Mouse (Mus musculus): ENCODE measurements around the gene Phyhd1. TPM values are rescaled to one million over a fixed set of nuclear protein-coding genes. Genes with fewer than 3 reads are reported as not detected.
A peak's percentile ranks its signal among the peaks of the same experiment; 100 is the strongest.

The Phyhd1 gene
- polyA plus RNA-seq, 2 experiments: 9.8 to 15.9 TPM

DNA sequence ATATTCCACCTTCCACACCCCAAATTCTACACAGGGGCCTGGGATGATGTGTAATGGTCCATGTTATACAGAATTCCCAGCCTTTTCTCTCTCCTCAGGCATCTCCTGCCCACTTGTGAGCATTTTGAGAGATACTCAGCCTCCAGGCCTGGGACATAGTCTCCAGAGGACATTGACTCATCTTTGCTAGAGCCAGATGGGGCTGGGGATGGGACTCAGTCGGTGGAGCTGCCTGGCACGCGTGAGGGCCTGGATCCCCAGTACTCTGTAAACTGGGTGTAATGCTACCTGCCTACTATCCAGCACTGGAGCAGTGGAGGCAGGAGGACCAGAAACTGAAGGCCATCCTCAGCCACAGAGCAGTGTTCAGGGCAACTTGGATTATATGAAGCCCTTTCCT lies 16.8 kb upstream of the Phyhd1 start:
- H3K27ac ChIP-seq: no peak overlapping the region
- H3K36me3 ChIP-seq (replicated peaks; ENCODE audit: control insufficient read depth, insufficient read depth, low read depth): no peaks in the 10 kb centered on the region; the same call in none of the 2 replicates

DNA sequence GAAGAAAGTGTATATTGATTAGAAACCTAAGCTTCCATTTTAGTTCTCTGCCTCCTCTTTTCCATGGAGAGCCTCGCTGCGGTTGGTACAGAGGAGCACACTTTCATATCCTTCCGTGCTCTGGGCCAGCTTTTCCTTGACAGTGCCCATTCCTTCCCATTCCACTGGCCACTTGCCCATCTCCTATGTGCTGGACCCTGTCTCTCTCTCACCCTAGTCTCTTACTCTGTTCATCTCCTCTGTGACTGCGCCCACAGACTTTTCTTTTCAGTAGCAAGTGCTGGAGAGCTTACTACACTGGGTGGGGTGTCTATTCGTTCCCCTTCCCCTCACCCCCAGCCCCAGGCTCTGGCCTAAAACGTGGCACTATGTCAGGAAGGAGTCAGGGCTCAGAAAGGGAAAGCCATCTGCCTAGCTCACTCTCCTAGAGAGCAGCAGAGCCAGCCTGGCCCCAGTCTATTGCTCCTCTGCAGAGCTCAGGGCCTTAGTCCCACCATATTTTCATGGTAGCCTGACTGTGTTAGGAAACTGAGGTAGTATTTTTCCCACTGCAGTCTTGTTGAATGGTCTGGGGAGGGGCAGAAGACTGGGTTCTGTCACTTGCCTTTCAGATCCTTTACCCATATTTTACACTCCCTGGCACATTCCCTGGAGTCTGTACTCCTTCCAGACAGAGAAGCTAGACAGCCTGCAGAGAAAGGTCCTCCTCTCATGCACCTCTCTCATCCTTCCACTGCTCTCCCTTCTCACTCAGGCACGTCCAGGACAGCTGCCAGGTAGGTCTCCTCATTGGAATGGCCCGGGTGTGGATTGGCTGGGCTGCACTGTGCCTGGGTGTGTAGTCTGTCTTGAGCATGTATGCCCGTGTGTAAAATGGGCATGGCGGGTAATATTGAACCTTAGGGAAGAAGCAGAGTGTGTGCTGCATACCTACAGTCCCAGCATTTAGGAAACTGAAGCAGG lies 15.6 kb upstream of the Phyhd1 start:
- Histone ChIP-seq H3K9me3 (ENCODE audit: control insufficient read depth, low read length) (no peaks in the 10 kb centered on the region), H3K4me3 (ENCODE audit: insufficient read depth in 1 of 2, low read depth in 2 of 2, low read length in 2 of 2) (no peak overlapping the region), H3K36me3 (replicated peaks; ENCODE audit: control insufficient read depth, insufficient read depth, low read depth) (peaks cover 4% of the 10 kb centered on the region), H3K4me1 (replicated peaks; ENCODE audit: control insufficient read depth in 2 of 2, insufficient read depth in 2 of 2, low read length in 1 of 2) (peaks cover 6 to 10% of the 10 kb centered on the region in 2 experiments; a peak in 3 of 4 replicates), H3K27ac (no peak overlapping the region), H3K4me2 (ENCODE audit: low read depth) (no peak overlapping the region), H3K27me3 (ENCODE audit: control insufficient read depth, insufficient read depth, low read length) (no peaks in the 10 kb centered on the region), H3K9ac (replicated peaks) (no peak overlapping the region)
- DNase-seq (ENCODE audit: low read depth in 3 of 3, low spot score in 3 of 3) (no peak), ATAC-seq (ENCODE audit: insufficient read depth) (no peak)
- TF ChIP-seq CTCF (IDR thresholded peaks at IDR 0.05; ENCODE audit: low read depth) (no peak), EP300 (IDR thresholded peaks at IDR 0.05; ENCODE audit: low read depth) (no peak)
- WGBS (ENCODE audit: insufficient replicate concordance): 79% methylated on average over 10 of the region's 10 CpGs

More for the DNA sequence above, 16.8 kb upstream of the Phyhd1 start:
- TF ChIP-seq CTCF (IDR thresholded peaks at IDR 0.05; ENCODE audit: low read depth) (no peak), EP300 (IDR thresholded peaks at IDR 0.05; ENCODE audit: low read depth) (no peak)
- Histone ChIP-seq H3K4me3 (ENCODE audit: insufficient read depth in 1 of 2, low read depth in 2 of 2, low read length in 2 of 2) (no peak overlapping the region), H3K4me2 (ENCODE audit: low read depth) (no peak overlapping the region), H3K9me3 (ENCODE audit: control insufficient read depth, low read length) (no peaks in the 10 kb centered on the region), H3K27me3 (ENCODE audit: control insufficient read depth, insufficient read depth, low read length) (no peaks in the 10 kb centered on the region), H3K4me1 (replicated peaks; ENCODE audit: control insufficient read depth in 2 of 2, insufficient read depth in 2 of 2, low read length in 1 of 2) (peaks cover 6 to 10% of the 10 kb centered on the region in 2 experiments; a peak in 3 of 4 replicates), H3K9ac (replicated peaks) (no peak overlapping the region)
- WGBS (ENCODE audit: insufficient replicate concordance): 89% methylated on average over 3 of the region's 3 CpGs
- ATAC-seq (ENCODE audit: insufficient read depth) (no peak), DNase-seq (ENCODE audit: low read depth in 3 of 3, low spot score in 3 of 3) (no peak)

DNA sequence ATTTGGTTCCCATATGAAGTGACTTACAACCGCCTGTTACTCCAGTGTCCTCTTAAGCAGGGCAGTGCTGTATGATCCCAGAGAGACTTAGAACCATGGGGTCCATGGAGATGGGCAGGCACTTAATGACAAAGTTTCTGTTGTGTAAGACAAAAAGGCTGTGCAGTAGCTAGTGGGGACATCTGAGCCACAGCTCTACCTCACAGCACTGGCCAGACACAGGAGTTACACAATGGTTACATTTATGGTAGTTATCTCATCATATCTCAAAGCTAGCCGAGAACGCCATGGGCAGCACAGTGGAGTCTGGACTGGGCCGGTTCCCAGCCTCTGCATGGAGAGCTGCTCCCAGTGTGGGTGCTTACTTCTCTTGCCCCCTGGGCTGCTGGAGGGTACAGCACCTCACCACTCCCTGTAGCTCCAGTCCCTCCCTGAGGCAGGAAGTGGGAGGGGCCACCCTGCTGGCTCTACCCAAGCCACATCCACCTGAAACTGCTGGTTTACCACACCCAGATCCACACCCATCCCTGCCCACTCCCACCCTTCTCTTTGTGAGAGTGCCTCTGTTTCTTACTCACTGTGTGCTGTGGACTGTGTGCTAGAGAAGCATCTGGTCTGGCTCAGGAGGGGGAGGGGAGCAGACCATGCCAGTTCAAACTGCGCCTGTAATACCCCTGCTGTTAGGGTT lies 14.4 kb upstream of the Phyhd1 start:
- 34% methylated on average over 5 of the region's 5 CpGs for WGBS (ENCODE audit: insufficient replicate concordance)
- ATAC-seq (ENCODE audit: insufficient read depth) (peak; percentile 82), DNase-seq (ENCODE audit: low read depth in 3 of 3, low spot score in 3 of 3) (peak in 1 of 3 experiments; percentile 36)
- no peaks in the 10 kb centered on the region for H3K9me3 ChIP-seq (ENCODE audit: control insufficient read depth, low read length)
- H3K27ac ChIP-seq: no peak overlapping the region
- peaks cover 15% of the 10 kb centered on the region for H3K36me3 ChIP-seq (replicated peaks; ENCODE audit: control insufficient read depth, insufficient read depth, low read depth)
- H3K27me3 ChIP-seq (ENCODE audit: control insufficient read depth, insufficient read depth, low read length): no peaks in the 10 kb centered on the region
- H3K4me2 ChIP-seq (ENCODE audit: low read depth): no peak overlapping the region
- H3K4me1 ChIP-seq (replicated peaks; ENCODE audit: control insufficient read depth in 2 of 2, insufficient read depth in 2 of 2, low read length in 1 of 2): peaks cover 6 to 10% of the 10 kb centered on the region in 2 experiments; a peak in 3 of 4 replicates
- no peak overlapping the region for H3K9ac ChIP-seq (replicated peaks)
- TF ChIP-seq CTCF (IDR thresholded peaks at IDR 0.05; ENCODE audit: low read depth): no peak
- TF ChIP-seq EP300 (IDR thresholded peaks at IDR 0.05; ENCODE audit: low read depth): no peak
- H3K4me3 ChIP-seq (ENCODE audit: insufficient read depth in 1 of 2, low read depth in 2 of 2, low read length in 2 of 2): no peak overlapping the region

DNA sequence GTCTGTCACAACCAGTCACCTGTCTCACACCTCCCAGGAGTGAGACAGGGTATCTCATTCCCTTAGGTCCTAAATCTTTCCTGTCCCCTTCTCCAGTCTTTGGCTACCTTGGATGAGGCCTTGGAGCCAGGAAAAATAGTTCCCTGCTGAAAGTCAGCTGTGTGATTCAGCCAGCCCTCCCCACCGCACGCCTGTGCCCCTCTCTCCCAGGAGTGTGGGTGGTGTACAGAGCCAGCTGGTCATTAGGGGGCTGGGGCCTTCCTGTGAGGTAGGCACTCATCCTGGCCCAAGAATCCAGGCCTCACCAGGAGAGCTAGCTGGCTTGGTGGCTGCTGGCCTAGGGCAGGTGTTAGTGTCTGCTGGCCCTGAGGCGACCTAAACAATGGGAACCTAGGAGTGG lies 13.5 kb upstream of the Phyhd1 start:
- no peak for TF ChIP-seq EP300 (IDR thresholded peaks at IDR 0.05; ENCODE audit: low read depth)
- TF ChIP-seq CTCF (IDR thresholded peaks at IDR 0.05; ENCODE audit: low read depth): no peak
- Histone ChIP-seq H3K4me2 (ENCODE audit: low read depth) (no peak overlapping the region), H3K4me1 (replicated peaks; ENCODE audit: control insufficient read depth in 2 of 2, insufficient read depth in 2 of 2, low read length in 1 of 2) (peaks cover 6 to 10% of the 10 kb centered on the region in 2 experiments; a peak in 3 of 4 replicates), H3K27me3 (ENCODE audit: control insufficient read depth, insufficient read depth, low read length) (no peaks in the 10 kb centered on the region), H3K27ac (no peak overlapping the region), H3K9me3 (ENCODE audit: control insufficient read depth, low read length) (no peaks in the 10 kb centered on the region), H3K4me3 (ENCODE audit: insufficient read depth in 1 of 2, low read depth in 2 of 2, low read length in 2 of 2) (no peak overlapping the region), H3K9ac (replicated peaks) (no peak overlapping the region), H3K36me3 (replicated peaks; ENCODE audit: control insufficient read depth, insufficient read depth, low read depth) (peaks cover 23% of the 10 kb centered on the region)
- WGBS (ENCODE audit: insufficient replicate concordance): 84% methylated on average over 3 of the region's 3 CpGs
- no peak for ATAC-seq (ENCODE audit: insufficient read depth)
- DNase-seq (ENCODE audit: low read depth in 3 of 3, low spot score in 3 of 3): no peak

DNA sequence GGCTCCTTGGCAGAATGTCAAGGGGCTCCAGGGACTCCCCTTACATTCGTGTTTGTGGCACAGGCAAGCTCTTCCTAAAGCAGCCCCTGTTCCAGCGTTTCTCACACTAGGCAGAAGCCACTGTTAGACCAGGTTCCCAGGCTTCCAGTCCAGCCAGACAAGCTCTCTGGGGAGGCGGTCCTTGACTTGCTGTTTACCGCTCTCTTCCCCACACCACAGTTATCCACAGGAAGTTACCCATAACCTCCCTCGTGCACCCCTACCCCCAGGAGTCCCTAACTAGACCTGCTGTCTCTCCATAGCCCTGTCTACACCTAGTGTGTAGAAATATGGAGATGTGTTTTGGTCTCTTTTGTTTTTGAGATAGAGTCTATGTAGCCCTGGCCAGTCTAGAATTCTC lies 12.2 kb upstream of the Phyhd1 start:
- Histone ChIP-seq H3K4me1 (replicated peaks; ENCODE audit: control insufficient read depth in 2 of 2, insufficient read depth in 2 of 2, low read length in 1 of 2) (peaks cover 6 to 15% of the 10 kb centered on the region in 2 experiments; a peak in 3 of 4 replicates), H3K27me3 (ENCODE audit: control insufficient read depth, insufficient read depth, low read length) (no peaks in the 10 kb centered on the region)
- 34% methylated on average over 5 of the region's 5 CpGs for WGBS (ENCODE audit: insufficient replicate concordance)

More for the DNA sequence above, 12.2 kb upstream of the Phyhd1 start:
- TF ChIP-seq CTCF (IDR thresholded peaks at IDR 0.05; ENCODE audit: low read depth): no peak
- TF ChIP-seq EP300 (IDR thresholded peaks at IDR 0.05; ENCODE audit: low read depth): no peak
- Histone ChIP-seq H3K27ac (no peak overlapping the region), H3K4me3 (ENCODE audit: insufficient read depth in 1 of 2, low read depth in 2 of 2, low read length in 2 of 2) (no peak overlapping the region), H3K4me2 (ENCODE audit: low read depth) (no peak overlapping the region), H3K36me3 (replicated peaks; ENCODE audit: control insufficient read depth, insufficient read depth, low read depth) (peaks cover 27% of the 10 kb centered on the region), H3K9ac (replicated peaks) (no peak overlapping the region), H3K9me3 (ENCODE audit: control insufficient read depth, low read length) (no peaks in the 10 kb centered on the region)
- no peak for DNase-seq (ENCODE audit: low read depth in 3 of 3, low spot score in 3 of 3)
- no peak for ATAC-seq (ENCODE audit: insufficient read depth)

Data from liver, embryonic 14.5 days (tissue).